Mouse (Mus musculus) macrophage (primary cell): ENCODE results near the gene Gm3642. TPM values are rescaled to one million over a fixed set of nuclear protein-coding genes. Genes with fewer than 3 reads are reported as not detected.
"Not testable (repeated sequence)": the region's sequence is repeated elsewhere in the genome, so short reads cannot be mapped to it uniquely, and the experiment has no call there.

ENCODE experiments used
- H3K27ac ChIP-seq: fragments of 350-480 bp; formaldehyde crosslinking; 2 replicates; pipeline ENCODE4 v1.9.0; 2021
- H3K36me3 ChIP-seq: fragments of 350-480 bp; formaldehyde crosslinking; 2 replicates; pipeline ENCODE4 v1.9.0; 2021; ENCODE audit errors: inconsistent target
- H3K4me3 ChIP-seq: fragments of 350-480 bp; formaldehyde crosslinking; 2 replicates; pipeline ENCODE4 v1.9.0; 2021; ENCODE audit errors: inconsistent target
- H3K79me2 ChIP-seq: fragments of 350-480 bp; formaldehyde crosslinking; 2 replicates; pipeline ENCODE4 v1.9.0; 2021; ENCODE audit errors: inconsistent target
- WGBS: methylation state at CpG from one replicate; pipeline ENCODE4 v1.1.7; 2026; ENCODE audit warnings: inconsistent platforms; ENCODE audit not compliant: missing documents; 5-methylcytosine and 5-hydroxymethylcytosine counted together
- polyA plus RNA-seq: library from polyadenylated mRNA; stranded (reverse); fragments of 250-400 nt; gene quantifications from 3 replicates; pipeline ENCODE4 v1.2.4, GENCODE M21; 2018; ENCODE audit warnings: inconsistent platforms
- total RNA-seq, 78 experiments: library from RNA; depleted of rRNA; stranded (reverse); fragments of 250-400 nt; gene quantifications; 1 replicate in 9 of 78; 2 replicates in 24 of 78; 3 replicates in 43 of 78; 4 replicates in 2 of 78; pipeline ENCODE4 v1.2.4; 2018; ENCODE audit warnings: inconsistent platforms in 56 of 78

Gene Gm3642
- total RNA-seq (2018; cell fraction: chromatin; rRNA removed) = not detected
- not detected for total RNA-seq (2018; cell fraction: cytosol; rRNA removed)
- total RNA-seq (2018; cell fraction: nucleus; rRNA removed) = not detected
- not detected in 3 replicates for polyA plus RNA-seq

DNA sequence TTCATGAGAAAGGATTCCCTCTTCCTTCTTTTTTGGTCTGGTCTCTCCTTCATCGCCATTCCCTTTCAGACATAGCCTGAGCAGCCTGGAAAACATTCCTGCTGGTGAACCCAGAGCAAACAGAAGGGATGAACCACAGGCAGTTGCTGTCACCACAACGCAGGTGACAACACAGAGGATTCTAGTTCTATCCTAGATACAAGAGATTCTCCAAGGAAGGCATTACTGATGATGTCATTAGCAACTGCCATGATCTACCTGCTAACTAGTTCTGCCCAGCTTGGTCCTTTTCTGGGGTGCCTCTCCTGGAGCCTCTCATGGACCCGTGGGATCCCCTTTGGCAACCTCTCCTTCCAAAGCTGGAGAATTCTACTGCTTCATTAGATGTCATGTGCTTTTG lies at the start of gene Gm3642:
Gene Gm3642 (minus strand): TSS at position 101 of the 400 bp plus-strand sequence.
- not testable (repeated sequence) for H3K79me2 ChIP-seq, H3K4me3 ChIP-seq, H3K36me3 ChIP-seq, H3K27ac ChIP-seq
- no CpG with 5 or more reads among the region's 3 CpGs for WGBS

DNA sequence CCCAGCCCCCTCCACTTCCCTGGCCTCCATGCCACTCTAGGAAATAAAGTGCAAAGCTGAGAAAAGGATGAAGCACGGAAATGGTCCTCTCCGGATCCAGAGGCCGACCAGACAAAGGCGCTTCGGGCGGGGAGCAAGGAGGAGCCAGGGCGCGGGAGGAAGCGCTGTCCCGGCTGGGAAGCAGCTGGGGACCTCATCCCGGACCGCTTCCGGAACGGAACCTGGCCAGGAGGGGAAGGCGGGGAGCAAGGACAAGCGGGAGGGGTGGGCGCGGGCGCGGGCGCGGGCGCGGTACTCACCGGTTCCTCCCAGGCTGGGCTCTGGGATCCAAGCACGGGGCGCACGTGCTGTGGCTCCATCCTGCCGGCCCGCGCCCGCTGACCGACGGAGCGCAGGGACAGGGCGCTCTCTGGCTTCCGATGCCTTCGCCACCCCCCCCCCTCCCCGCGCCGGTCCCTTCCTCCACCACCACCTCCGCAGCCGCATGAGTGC lies 49.5 kb upstream of the Gm3642 start, which contains the start of gene Gm3667:
Gene Gm3667 (minus strand): TSS at position 442 of the 492 bp plus-strand sequence.
- H3K79me2 ChIP-seq, H3K4me3 ChIP-seq, H3K27ac ChIP-seq, H3K36me3 ChIP-seq: not testable (repeated sequence)
- 5% methylated on average over 10 of the region's 43 CpGs for WGBS

DNA sequence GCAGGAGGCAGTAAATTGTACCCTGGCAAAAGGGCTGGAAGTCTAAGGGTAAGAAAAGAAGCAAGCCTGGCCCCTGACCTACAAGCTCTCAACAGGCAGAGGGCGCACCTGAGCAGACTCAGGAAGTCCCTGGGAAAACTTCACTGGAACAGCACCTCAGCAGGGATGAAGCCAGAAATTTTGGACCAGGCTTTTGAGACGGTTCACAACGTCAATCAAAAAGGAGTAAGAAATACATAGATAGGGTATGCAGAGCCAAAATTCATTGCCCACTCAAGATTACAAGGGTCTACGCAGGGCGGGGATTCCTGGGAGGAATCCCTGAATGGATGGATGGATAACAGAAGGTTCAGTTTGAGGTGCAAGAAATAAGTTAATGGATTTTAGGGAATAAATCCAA lies 48.7 kb upstream of the Gm3642 start:
- WGBS = 53% methylated on average over 2 of the region's 5 CpGs

DNA sequence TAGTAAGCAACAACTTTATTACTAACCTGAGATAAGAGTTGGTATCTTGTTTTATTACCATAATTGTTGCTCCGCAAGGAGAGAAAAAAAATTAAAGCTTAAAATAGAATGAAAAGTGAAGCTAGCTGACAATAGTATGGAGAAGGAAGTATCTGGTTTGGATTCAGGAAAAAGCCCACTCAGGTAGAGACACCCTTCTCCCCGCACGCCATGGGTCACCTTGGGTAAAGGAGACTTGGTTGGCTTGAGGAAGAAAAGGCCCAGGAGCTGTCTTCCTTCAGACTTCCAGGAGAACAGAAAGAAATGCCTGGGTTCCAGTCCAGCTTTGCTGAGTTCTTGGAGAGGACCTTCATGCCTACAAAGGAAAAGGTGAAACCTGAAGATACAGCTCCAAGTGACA lies 16.8 kb downstream of the Gm3642 start:
- not testable (repeated sequence) for H3K4me3 ChIP-seq, H3K27ac ChIP-seq, H3K79me2 ChIP-seq, H3K36me3 ChIP-seq
- 100% methylated on average over 3 of the region's 3 CpGs for WGBS

More for the DNA sequence above, 48.7 kb upstream of the Gm3642 start:
- not testable (repeated sequence) for H3K4me3 ChIP-seq, H3K79me2 ChIP-seq, H3K36me3 ChIP-seq, H3K27ac ChIP-seq

Other genes starting within 250 kb of the Gm3642 start
- not detected in 3 replicates for gene Gm3629, start 249.7 kb downstream of the Gm3642 start, polyA plus RNA-seq
- not detected in 3 replicates for gene Gm3460, start 217.9 kb downstream of the Gm3642 start, polyA plus RNA-seq
- gene Gm10251, start 156.1 kb downstream of the Gm3642 start, polyA plus RNA-seq = not detected in 3 replicates
- not detected in 3 replicates for gene Gm8050, start 120.1 kb downstream of the Gm3642 start, polyA plus RNA-seq
- not detected in 3 replicates for gene Gm3636, start 98.0 kb downstream of the Gm3642 start, polyA plus RNA-seq
- not detected in 3 replicates for gene Gm8362, start 65.9 kb downstream of the Gm3642 start, polyA plus RNA-seq
- gene Gm3667, start 49.7 kb upstream of the Gm3642 start, polyA plus RNA-seq = not detected in 3 replicates
- not detected in 3 replicates for gene Gm6356, start 133.5 kb upstream of the Gm3642 start, polyA plus RNA-seq
- not detected in 3 replicates for gene Gm10406, start 187.1 kb upstream of the Gm3642 start, polyA plus RNA-seq
- gene Gm3685, start 204.7 kb upstream of the Gm3642 start, polyA plus RNA-seq = not detected in 3 replicates